In the genomic region with DNA sequence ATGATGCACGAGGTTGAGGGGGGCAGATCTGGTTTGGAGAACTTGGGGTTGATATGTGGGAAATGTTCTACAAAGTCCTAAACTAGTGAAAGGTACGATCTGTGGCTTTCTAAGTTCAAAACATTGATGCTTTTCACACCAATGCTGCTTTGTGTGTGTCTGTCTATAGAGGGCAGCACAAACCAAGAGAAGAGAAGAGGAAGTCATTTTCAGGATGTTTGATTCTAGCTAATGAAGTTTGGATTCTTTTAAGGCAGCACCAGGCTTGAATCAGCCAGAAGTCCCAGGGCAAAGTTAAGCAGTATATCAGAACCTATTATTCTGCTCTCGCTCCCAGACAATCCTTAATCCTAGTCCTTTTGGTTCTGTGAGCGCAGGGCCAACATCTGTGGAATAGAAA, we compare ENCODE assay signal across 9 mouse cellular contexts. TPM values are rescaled to one million over a fixed set of nuclear protein-coding genes. Genes with fewer than 3 reads are reported as not detected.
A peak's percentile ranks its signal among the peaks of the same experiment; 100 is the strongest.
DNase-seq lines count a peak whose midpoint lies in the region; ATAC-seq and TF ChIP-seq lines count a peak whose summit lies in the region.
"Had no signal": no experiment of that assay in that cellular context is flagged by ENCODE, and none has a peak within 500 bp of the region (broad histone marks: within the 10 kb centered on the region; RNA-seq: fewer than 3 reads in every experiment).

No protein-coding gene starts in this region.

- ATAC-seq in kidney, postnatal 0 days (replicated peaks; ENCODE audit: low FRiP score, low read depth), result no peak
- ATAC-seq in kidney, embryonic 16.5 days (ENCODE audit: low FRiP score, low TSS enrichment), result no peak

- H3K4me1 ChIP-seq in kidney, postnatal 0 days (replicated peaks; ENCODE audit: insufficient read depth, low read length), result no peaks in the 10 kb centered on the region
- no peaks in the 10 kb centered on the region for H3K4me1 ChIP-seq in kidney, embryonic 16.5 days (ENCODE audit: insufficient read depth, low read length)

- no peak overlapping the region for H3K9ac ChIP-seq in kidney, postnatal 0 days (ENCODE audit: low read depth, low read length)
- H3K9ac ChIP-seq in kidney, embryonic 16.5 days (replicated peaks; ENCODE audit: low read length), result no peak overlapping the region

- no peak overlapping the region for H3K27ac ChIP-seq in kidney, postnatal 0 days
- no peak overlapping the region for H3K27ac ChIP-seq in kidney, embryonic 16.5 days (ENCODE audit: low read length)

- no peak overlapping the region for H3K4me3 ChIP-seq in kidney, postnatal 0 days (replicated peaks; ENCODE audit: low read depth, low read length)
- no peak overlapping the region for H3K4me3 ChIP-seq in kidney, embryonic 16.5 days (ENCODE audit: low read length)

- 40% methylated on average over 4 of the region's 4 CpGs for WGBS in kidney, postnatal 0 days
- WGBS in kidney, embryonic 16.5 days, result 44% methylated on average over 4 of the region's 4 CpGs

- H3K36me3 ChIP-seq in kidney, postnatal 0 days (ENCODE audit: insufficient read depth, low read length), result no peaks in the 10 kb centered on the region
- H3K36me3 ChIP-seq in kidney, embryonic 16.5 days (ENCODE audit: insufficient read depth, low read length), result no peaks in the 10 kb centered on the region

- H3K4me2 ChIP-seq in kidney, postnatal 0 days (ENCODE audit: low read length), result no peak overlapping the region
- no peak overlapping the region for H3K4me2 ChIP-seq in kidney, embryonic 16.5 days (replicated peaks; ENCODE audit: low read depth, low read length)

- intact Hi-C loops in heart, postnatal 10 days (cut with DNase I), result loop anchor here (5.0 kb wide), 1 partner anchor 183 kb away; no protein-coding TSS in a partner anchor

- H3K9me3 ChIP-seq in kidney, postnatal 0 days (replicated peaks; ENCODE audit: low read length), result no peaks in the 10 kb centered on the region
- no peaks in the 10 kb centered on the region for H3K9me3 ChIP-seq in kidney, embryonic 16.5 days (ENCODE audit: low read length)

- no peaks in the 10 kb centered on the region for H3K27me3 ChIP-seq in kidney, postnatal 0 days (ENCODE audit: insufficient read depth, low read length)
- H3K27me3 ChIP-seq in kidney, embryonic 16.5 days (ENCODE audit: insufficient read depth, low read length), result peaks cover 15% of the 10 kb centered on the region; the same call in 1 of the 2 replicates

- TF ChIP-seq CTCF in kidney, postnatal 0 days (IDR thresholded peaks at IDR 0.05; ENCODE audit: low read depth), result peak; percentile 72

- peak; percentile 72 for DNase-seq in kidney, postnatal 0 days (ENCODE audit: low spot score)
- peak; percentile 16 for DNase-seq in A20 (ENCODE audit: low read depth, low spot score)
- DNase-seq in CD4-positive, CD25-positive, alpha-beta regulatory T cell, adult 2 months (ENCODE audit: low read depth, low spot score), result peak; percentile 62
- DNase-seq in heart, postnatal 10 days, result peak; percentile 39 to 46
- no peak for DNase-seq in right cerebral cortex, postnatal 36 days (ENCODE audit: low spot score in 2 of 2)
- no peak for DNase-seq in frontal cortex, postnatal 36 days (ENCODE audit: low spot score in 2 of 2)
- DNase-seq in adrenal gland, postnatal 10 days, result no peak
- DNase-seq: cerebellum, adult 8-10 months had no signal

RNA-seq across cellular contexts. Expression of a gene that starts 12.0 kb away (rescaled TPM):
- 34.1 and 34.7 TPM in 2 replicates for polyA plus RNA-seq in kidney, postnatal 0 days (2015; fragmentation: Nextera tagmentation; extraction: Ambion mirVana)
- 53.4 and 59.0 TPM in 2 replicates for polyA plus RNA-seq in kidney, embryonic 16.5 days (2015; fragmentation: Nextera tagmentation; extraction: Ambion mirVana)
- total RNA-seq in heart, postnatal 10 days (2021), result 10 to 100 TPM; 14.3 to 15.7 TPM
- 10 to 100 TPM; 18.5 to 23.0 TPM for total RNA-seq in adrenal gland, postnatal 10 days (2021)

RNA-seq across cellular contexts. Expression of a gene that starts 21.4 kb away (rescaled TPM):
- 15.2 and 15.8 TPM in 2 replicates for polyA plus RNA-seq in kidney, postnatal 0 days (2015; fragmentation: Nextera tagmentation; extraction: Ambion mirVana)
- 22.0 and 22.6 TPM in 2 replicates for polyA plus RNA-seq in kidney, embryonic 16.5 days (2015; fragmentation: Nextera tagmentation; extraction: Ambion mirVana)
- total RNA-seq in heart, postnatal 10 days (2021), result 1 to 10 TPM; 6.1 to 6.3 TPM
- 10 to 100 TPM in 1 of 2 experiments, 1 to 10 TPM in 1; 8.3 to 10.6 TPM for total RNA-seq in adrenal gland, postnatal 10 days (2021)

RNA-seq across cellular contexts. Expression of a gene that starts 26.6 kb away (rescaled TPM):
- 48.9 and 53.4 TPM in 2 replicates for polyA plus RNA-seq in kidney, postnatal 0 days (2015; fragmentation: Nextera tagmentation; extraction: Ambion mirVana)
- 66.0 and 70.6 TPM in 2 replicates for polyA plus RNA-seq in kidney, embryonic 16.5 days (2015; fragmentation: Nextera tagmentation; extraction: Ambion mirVana)
- total RNA-seq in heart, postnatal 10 days (2021), result 10 to 100 TPM; 46.4 to 49.5 TPM
- 10 to 100 TPM; 36.8 to 38.9 TPM for total RNA-seq in adrenal gland, postnatal 10 days (2021)

RNA-seq across cellular contexts. Expression of a gene that starts 43.5 kb away (rescaled TPM):
- 3.4 and 3.5 TPM in 2 replicates for polyA plus RNA-seq in kidney, postnatal 0 days (2015; fragmentation: Nextera tagmentation; extraction: Ambion mirVana)
- polyA plus RNA-seq in kidney, embryonic 16.5 days (2015; fragmentation: Nextera tagmentation; extraction: Ambion mirVana), result 4.0 and 4.4 TPM in 2 replicates
- total RNA-seq in heart, postnatal 10 days (2021), result 10 to 100 TPM; 23.8 to 25.6 TPM
- 10 to 100 TPM; 12.8 to 17.2 TPM for total RNA-seq in adrenal gland, postnatal 10 days (2021)

Comparison
In these comparisons a context has a peak if more than half of its experiments do, and no peak if none do; other contexts are left out.
1. DNase-seq: peak in kidney, postnatal 0 days (single experiment), A20 (single experiment), CD4-positive, CD25-positive, alpha-beta regulatory T cell, adult 2 months (single experiment) and heart, postnatal 10 days (2 of 2); none in right cerebral cortex, postnatal 36 days (0 of 2), frontal cortex, postnatal 36 days (0 of 2) and adrenal gland, postnatal 10 days (single experiment).